Mouse (Mus musculus): ENCODE measurements around the gene Rhcg. TPM values are rescaled to one million over a fixed set of nuclear protein-coding genes. Genes with fewer than 3 reads are reported as not detected.

Rhcg gene
- polyA plus RNA-seq, 1 experiment from 2014 or later = 2.5 TPM

DNA sequence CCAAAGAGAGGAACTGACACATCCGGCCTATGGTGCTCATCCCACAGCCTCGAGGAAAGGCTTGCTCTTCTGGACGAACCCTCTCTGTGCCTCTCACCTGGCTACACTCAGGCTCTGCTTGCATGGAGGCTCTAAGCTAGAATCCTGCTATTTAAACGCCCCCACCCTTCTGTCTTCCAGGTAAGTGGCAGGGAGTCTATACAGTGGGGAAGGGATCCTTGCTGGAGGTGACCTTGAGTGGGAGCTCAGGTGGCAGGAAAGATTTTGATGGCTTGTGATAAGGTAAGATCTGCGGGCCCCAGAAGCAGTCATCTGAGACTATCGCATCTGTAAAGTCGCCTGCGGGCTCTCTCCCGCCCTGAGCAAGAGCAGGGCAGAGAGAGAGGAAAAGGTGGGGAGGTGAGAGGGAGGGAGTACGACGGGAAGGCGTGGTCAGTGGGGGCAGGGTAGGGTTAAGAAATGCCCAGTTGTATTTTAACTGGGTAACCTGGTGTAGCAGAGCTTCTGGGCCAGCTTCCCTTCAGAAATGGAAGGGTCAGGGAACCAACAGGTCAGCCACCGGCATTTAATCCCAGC, 14.4 kb upstream of the Rhcg start:
- Histone ChIP-seq H3K9me3 (ENCODE audit: control insufficient read depth, low read length) (no peaks in the 10 kb centered on the region), H3K4me2 (ENCODE audit: low read length) (no peak overlapping the region), H3K4me3 (replicated peaks; ENCODE audit: low read length) (no peak overlapping the region), H3K4me1 (replicated peaks; ENCODE audit: control insufficient read depth, insufficient read depth, low read length) (no peaks in the 10 kb centered on the region), H3K36me3 (ENCODE audit: control insufficient read depth, insufficient read depth) (no peaks in the 10 kb centered on the region), H3K9ac (replicated peaks; ENCODE audit: low read depth, low read length) (no peak overlapping the region), H3K27ac (ENCODE audit: low read length) (no peak overlapping the region), H3K27me3 (replicated peaks; ENCODE audit: control insufficient read depth, insufficient read depth, low read length) (no peaks in the 10 kb centered on the region)
- no peak for ATAC-seq
- WGBS = 25% methylated on average over 12 of the region's 13 CpGs

DNA sequence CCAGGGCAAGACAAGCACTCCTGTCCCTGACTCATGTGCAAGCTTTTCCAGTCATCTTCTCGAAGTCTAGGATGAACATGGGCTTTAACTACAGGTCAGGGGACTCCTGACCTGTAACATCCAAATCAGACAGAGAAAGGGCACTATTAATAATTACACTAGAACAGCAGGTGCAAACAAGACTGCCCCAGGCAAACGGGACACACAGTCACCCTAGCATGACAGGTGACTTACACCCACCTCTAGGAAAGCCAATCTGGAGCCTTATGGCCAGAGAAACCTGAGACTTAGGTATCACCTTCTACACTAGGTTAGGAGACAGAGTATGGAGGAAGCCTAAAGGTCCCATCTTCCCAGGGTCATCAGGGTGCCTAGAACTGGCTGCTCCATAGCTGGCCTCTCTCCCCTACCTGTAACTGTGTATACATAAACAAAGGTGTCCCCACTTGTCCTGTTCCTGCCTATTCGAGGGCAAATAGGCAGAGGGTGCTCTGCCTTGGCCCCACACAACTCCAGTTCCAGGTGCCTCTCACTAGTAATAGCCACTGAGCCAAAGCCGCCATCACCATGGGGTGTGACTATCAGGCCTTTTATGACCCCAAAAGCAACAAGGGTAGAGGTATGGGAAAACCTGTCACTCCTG, 10.9 kb upstream of the Rhcg start:
- Histone ChIP-seq H3K36me3 (ENCODE audit: control insufficient read depth, insufficient read depth) (no peaks in the 10 kb centered on the region), H3K9ac (replicated peaks; ENCODE audit: low read depth, low read length) (no peak overlapping the region), H3K4me1 (replicated peaks; ENCODE audit: control insufficient read depth, insufficient read depth, low read length) (no peaks in the 10 kb centered on the region), H3K4me2 (ENCODE audit: low read length) (no peak overlapping the region), H3K9me3 (ENCODE audit: control insufficient read depth, low read length) (no peaks in the 10 kb centered on the region), H3K27ac (ENCODE audit: low read length) (no peak overlapping the region), H3K4me3 (replicated peaks; ENCODE audit: low read length) (no peak overlapping the region), H3K27me3 (replicated peaks; ENCODE audit: control insufficient read depth, insufficient read depth, low read length) (no peaks in the 10 kb centered on the region)
- ATAC-seq = no peak
- WGBS = 73% methylated on average over 4 of the region's 4 CpGs

DNA sequence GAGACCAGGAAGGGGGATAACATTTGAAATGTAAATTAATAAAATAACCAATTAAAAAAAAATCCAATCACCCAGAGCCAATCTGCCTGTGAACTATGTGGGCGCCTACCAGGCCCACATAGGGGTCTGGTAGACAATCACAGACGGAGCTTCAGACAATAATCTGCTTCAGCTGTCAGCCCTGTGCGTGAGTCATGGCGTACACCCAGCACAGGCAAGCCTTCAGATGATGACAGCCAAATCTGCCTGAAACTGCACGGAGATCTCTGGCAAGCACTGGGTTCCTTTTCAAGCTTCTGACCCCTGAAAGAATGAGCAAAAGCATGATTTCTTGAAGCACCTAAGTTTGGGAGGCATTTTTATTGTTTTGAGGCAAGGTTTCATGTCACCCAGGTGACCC, 8.7 kb upstream of the Rhcg start:
- ATAC-seq = no peak
- Histone ChIP-seq H3K4me3 (replicated peaks; ENCODE audit: low read length) (no peak overlapping the region), H3K27me3 (replicated peaks; ENCODE audit: control insufficient read depth, insufficient read depth, low read length) (no peaks in the 10 kb centered on the region), H3K36me3 (ENCODE audit: control insufficient read depth, insufficient read depth) (no peaks in the 10 kb centered on the region), H3K27ac (ENCODE audit: low read length) (no peak overlapping the region), H3K9me3 (ENCODE audit: control insufficient read depth, low read length) (no peaks in the 10 kb centered on the region), H3K9ac (replicated peaks; ENCODE audit: low read depth, low read length) (no peak overlapping the region), H3K4me2 (ENCODE audit: low read length) (no peak overlapping the region), H3K4me1 (replicated peaks; ENCODE audit: control insufficient read depth, insufficient read depth, low read length) (no peaks in the 10 kb centered on the region)
- WGBS = 60% methylated on average over 5 of the region's 5 CpGs

DNA sequence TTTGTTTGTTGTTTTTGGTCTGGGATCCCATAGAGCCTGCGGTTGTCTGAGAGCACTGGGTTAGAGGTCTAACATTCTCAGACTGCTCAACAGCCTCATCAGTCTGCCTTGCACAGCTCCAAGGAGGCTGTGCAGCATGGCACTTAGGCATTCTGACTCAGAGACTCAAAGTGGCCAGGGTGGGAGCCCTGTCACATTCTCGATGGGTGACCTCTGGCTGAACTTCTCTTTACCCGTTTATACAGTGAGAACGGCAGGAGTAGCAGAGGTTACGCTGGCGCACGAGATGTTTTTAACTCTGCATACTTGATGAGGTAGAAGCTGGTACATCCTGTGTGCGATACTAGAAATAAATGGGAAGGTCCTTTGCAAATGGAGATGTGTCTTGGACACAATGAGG, 5.6 kb upstream of the Rhcg start:
- ATAC-seq = no peak
- H3K9me3 ChIP-seq (ENCODE audit: control insufficient read depth, low read length) = no peaks in the 10 kb centered on the region
- H3K4me1 ChIP-seq (replicated peaks; ENCODE audit: control insufficient read depth, insufficient read depth, low read length) = no peaks in the 10 kb centered on the region
- H3K9ac ChIP-seq (replicated peaks; ENCODE audit: low read depth, low read length) = no peak overlapping the region
- 72% methylated on average over 8 of the region's 8 CpGs for WGBS
- no peak overlapping the region for H3K27ac ChIP-seq (ENCODE audit: low read length)
- no peaks in the 10 kb centered on the region for H3K36me3 ChIP-seq (ENCODE audit: control insufficient read depth, insufficient read depth)
- 0 out of 2 replicates have a peak, but pooled peaks cover 2% of the 10 kb centered on the region for H3K27me3 ChIP-seq (replicated peaks; ENCODE audit: control insufficient read depth, insufficient read depth, low read length)
- no peak overlapping the region for H3K4me2 ChIP-seq (ENCODE audit: low read length)
- H3K4me3 ChIP-seq (replicated peaks; ENCODE audit: low read length) = no peak overlapping the region

DNA sequence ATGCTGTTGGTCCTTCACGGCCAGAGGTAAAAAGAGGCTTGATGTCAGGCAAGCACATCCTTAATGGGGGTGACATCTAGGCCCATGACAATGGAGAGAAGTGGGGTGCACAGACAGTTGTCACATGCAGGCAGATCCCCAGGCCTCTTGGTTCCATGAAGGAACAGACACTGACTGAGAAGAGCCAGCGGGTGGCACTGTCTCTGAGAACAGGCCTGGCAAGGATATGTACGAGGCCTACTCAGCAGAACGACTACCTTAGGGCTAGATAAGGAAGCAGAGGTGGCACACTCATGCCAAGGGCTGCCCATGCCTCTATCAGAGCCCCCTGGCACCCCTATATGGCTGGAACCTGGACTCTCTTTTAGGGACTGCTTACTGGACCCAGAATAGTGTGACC, 2.0 kb upstream of the Rhcg start:
- H3K36me3 ChIP-seq (ENCODE audit: control insufficient read depth, insufficient read depth) = no peaks in the 10 kb centered on the region
- H3K4me1 ChIP-seq (replicated peaks; ENCODE audit: control insufficient read depth, insufficient read depth, low read length) = no peaks in the 10 kb centered on the region
- H3K9me3 ChIP-seq (ENCODE audit: control insufficient read depth, low read length) = no peaks in the 10 kb centered on the region
- WGBS = 71% methylated on average over 4 of the region's 4 CpGs
- H3K9ac ChIP-seq (replicated peaks; ENCODE audit: low read depth, low read length) = no peak overlapping the region
- no peak overlapping the region for H3K4me2 ChIP-seq (ENCODE audit: low read length)
- no peak for ATAC-seq
- H3K4me3 ChIP-seq (replicated peaks; ENCODE audit: low read length) = no peak overlapping the region
- no peak overlapping the region for H3K27ac ChIP-seq (ENCODE audit: low read length)
- H3K27me3 ChIP-seq (replicated peaks; ENCODE audit: control insufficient read depth, insufficient read depth, low read length) = peaks cover 19% of the 10 kb centered on the region

DNA sequence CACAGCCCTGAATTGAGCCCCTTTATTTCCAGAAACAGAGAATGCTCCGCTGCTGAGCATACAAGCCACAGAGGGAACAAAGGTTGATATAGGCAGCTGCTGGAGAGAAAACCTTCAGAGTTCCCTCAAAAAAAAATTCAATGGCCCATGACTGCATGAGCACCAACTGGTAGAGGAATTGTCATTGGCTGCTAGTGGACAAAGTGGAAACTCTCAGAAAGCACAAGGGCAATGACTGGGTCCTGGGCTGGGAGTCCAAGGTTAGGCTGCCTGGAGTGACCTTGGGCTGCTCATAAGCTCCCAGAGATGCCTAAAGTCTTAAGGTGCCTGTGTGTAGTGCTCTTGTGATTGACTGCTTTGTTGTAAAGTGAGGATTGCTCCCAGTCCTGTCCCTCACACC, 1.5 kb downstream of the Rhcg start:
- WGBS = 29% methylated on average over 1 of the region's 1 CpGs
- Histone ChIP-seq H3K4me3 (replicated peaks; ENCODE audit: low read length) (no peak overlapping the region), H3K27ac (ENCODE audit: low read length) (no peak overlapping the region), H3K4me1 (replicated peaks; ENCODE audit: control insufficient read depth, insufficient read depth, low read length) (0 out of 2 replicates have a peak, but pooled peaks cover 2% of the 10 kb centered on the region), H3K9me3 (ENCODE audit: control insufficient read depth, low read length) (no peaks in the 10 kb centered on the region), H3K4me2 (ENCODE audit: low read length) (no peak overlapping the region), H3K9ac (replicated peaks; ENCODE audit: low read depth, low read length) (no peak overlapping the region), H3K27me3 (replicated peaks; ENCODE audit: control insufficient read depth, insufficient read depth, low read length) (peaks cover 19% of the 10 kb centered on the region), H3K36me3 (ENCODE audit: control insufficient read depth, insufficient read depth) (no peaks in the 10 kb centered on the region)
- no peak for ATAC-seq

DNA sequence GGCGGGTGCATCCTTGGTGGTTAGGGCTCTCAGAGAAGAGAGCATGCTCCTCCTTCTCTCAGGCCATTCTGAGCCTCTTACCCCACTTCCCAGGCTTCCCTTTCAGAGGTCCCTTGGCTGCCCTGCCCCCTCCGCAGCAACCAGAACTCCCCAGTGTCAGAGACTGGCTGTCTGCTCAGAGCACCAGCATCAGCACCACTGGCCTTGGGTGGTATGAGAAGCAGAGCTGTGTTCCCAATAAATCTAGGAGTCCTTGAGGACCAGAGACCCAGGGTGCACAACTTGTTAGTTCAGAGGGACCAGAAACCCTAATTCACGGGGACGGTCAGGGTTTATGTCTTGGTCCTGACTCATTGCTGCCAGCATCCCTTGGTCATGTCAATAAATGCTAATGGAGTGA, 2.4 kb downstream of the Rhcg start:
- no peak for ATAC-seq
- H3K4me3 ChIP-seq (replicated peaks; ENCODE audit: low read length) = no peak overlapping the region
- H3K4me1 ChIP-seq (replicated peaks; ENCODE audit: control insufficient read depth, insufficient read depth, low read length) = 0 out of 2 replicates have a peak, but pooled peaks cover 2% of the 10 kb centered on the region
- 80% methylated on average over 4 of the region's 4 CpGs for WGBS
- H3K4me2 ChIP-seq (ENCODE audit: low read length) = no peak overlapping the region
- H3K36me3 ChIP-seq (ENCODE audit: control insufficient read depth, insufficient read depth) = no peaks in the 10 kb centered on the region
- no peaks in the 10 kb centered on the region for H3K9me3 ChIP-seq (ENCODE audit: control insufficient read depth, low read length)
- H3K27ac ChIP-seq (ENCODE audit: low read length) = no peak overlapping the region
- peaks cover 19% of the 10 kb centered on the region for H3K27me3 ChIP-seq (replicated peaks; ENCODE audit: control insufficient read depth, insufficient read depth, low read length)
- no peak overlapping the region for H3K9ac ChIP-seq (replicated peaks; ENCODE audit: low read depth, low read length)

DNA sequence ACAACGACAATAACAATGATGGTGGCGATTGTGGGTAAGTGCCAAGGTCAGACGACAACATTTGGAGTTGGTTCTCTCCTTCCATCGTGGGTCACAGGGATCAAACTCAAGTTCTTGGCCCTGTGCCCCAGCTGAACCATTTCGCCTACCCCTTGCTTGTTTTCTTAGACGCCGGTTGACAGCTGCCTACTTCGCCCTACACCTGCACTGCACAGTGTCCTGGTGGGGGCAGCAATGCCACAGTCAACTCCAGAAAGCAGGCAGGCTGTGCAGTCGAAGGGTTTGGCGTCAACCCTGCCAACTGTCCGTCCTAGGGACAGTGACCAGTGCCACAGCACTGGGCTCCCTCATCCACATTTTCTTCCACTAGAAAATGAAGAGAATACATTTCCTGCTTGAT, 4.1 kb downstream of the Rhcg start:
- H3K9ac ChIP-seq (replicated peaks; ENCODE audit: low read depth, low read length) = no peak overlapping the region
- ATAC-seq = no peak
- H3K9me3 ChIP-seq (ENCODE audit: control insufficient read depth, low read length) = no peaks in the 10 kb centered on the region
- no peak overlapping the region for H3K4me2 ChIP-seq (ENCODE audit: low read length)
- 0 out of 2 replicates have a peak, but pooled peaks cover 2% of the 10 kb centered on the region for H3K4me1 ChIP-seq (replicated peaks; ENCODE audit: control insufficient read depth, insufficient read depth, low read length)
- WGBS = 62% methylated on average over 11 of the region's 11 CpGs
- H3K27me3 ChIP-seq (replicated peaks; ENCODE audit: control insufficient read depth, insufficient read depth, low read length) = peaks cover 19% of the 10 kb centered on the region
- H3K36me3 ChIP-seq (ENCODE audit: control insufficient read depth, insufficient read depth) = no peaks in the 10 kb centered on the region
- no peak overlapping the region for H3K4me3 ChIP-seq (replicated peaks; ENCODE audit: low read length)
- H3K27ac ChIP-seq (ENCODE audit: low read length) = no peak overlapping the region

DNA sequence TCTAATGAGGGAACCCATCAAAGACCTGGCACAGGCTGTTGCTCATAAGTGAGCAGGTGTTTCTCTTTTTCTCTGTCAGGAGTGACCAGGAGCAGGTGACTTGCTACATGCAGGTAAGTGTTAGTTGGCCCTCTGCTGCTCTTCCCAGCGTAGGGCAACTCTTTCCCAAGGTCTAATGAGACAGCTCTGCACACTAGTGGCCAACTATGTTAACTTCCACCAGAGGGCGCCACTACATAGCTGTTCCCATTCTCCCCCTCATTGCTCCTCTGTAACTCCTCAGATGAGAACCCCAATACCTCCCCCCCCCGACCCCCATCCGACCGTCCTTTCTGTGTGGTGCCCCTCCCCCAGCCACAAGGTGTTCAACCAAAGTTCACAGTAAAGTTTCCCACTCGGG, 4.7 kb downstream of the Rhcg start:
- no peaks in the 10 kb centered on the region for H3K36me3 ChIP-seq (ENCODE audit: control insufficient read depth, insufficient read depth)
- H3K27ac ChIP-seq (ENCODE audit: low read length) = no peak overlapping the region
- H3K9me3 ChIP-seq (ENCODE audit: control insufficient read depth, low read length) = no peaks in the 10 kb centered on the region
- WGBS = 11% methylated on average over 6 of the region's 6 CpGs
- ATAC-seq = peak; percentile 42; the same call in 1 of the 2 replicates
- no peak overlapping the region for H3K4me3 ChIP-seq (replicated peaks; ENCODE audit: low read length)
- H3K27me3 ChIP-seq (replicated peaks; ENCODE audit: control insufficient read depth, insufficient read depth, low read length) = peaks cover 15% of the 10 kb centered on the region
- no peak overlapping the region for H3K9ac ChIP-seq (replicated peaks; ENCODE audit: low read depth, low read length)
- no peak overlapping the region for H3K4me2 ChIP-seq (ENCODE audit: low read length)
- peaks cover 2% of the 10 kb centered on the region; the same call in 1 of the 2 replicates for H3K4me1 ChIP-seq (replicated peaks; ENCODE audit: control insufficient read depth, insufficient read depth, low read length)

Measured in forebrain, embryonic 16.5 days (tissue).